Mouse (Mus musculus): ENCODE results near the gene Fat2. TPM values are rescaled to one million over a fixed set of nuclear protein-coding genes. Genes with fewer than 3 reads are reported as not detected.

Gene Fat2
- polyA plus RNA-seq (2015; fragmentation: Illumina TruSeq; extraction: RNeasy Lipid Tissue Mini Kit (QIAGEN cat#74804); ENCODE audit: insufficient read depth, low replicate concordance): 0.04 TPM

GRCm38 (mm10) chr11:55336101-55336891 lies at the start of gene Fat2:
Gene Fat2 (minus strand): TSS chr11:55336564.

GRCm38 (mm10) chr11:55204159-55204596 lies 132.2 kb downstream of the Fat2 start, which contains the start of gene Slc36a1:
Gene Slc36a1 (plus strand): TSS chr11:55204350.

Other genes with a start within 250 kb of the Fat2 start
- gene Gm2a, start 238.4 kb downstream of the Fat2 start, polyA plus RNA-seq (2015; fragmentation: Illumina TruSeq; extraction: RNeasy Lipid Tissue Mini Kit (QIAGEN cat#74804); ENCODE audit: insufficient read depth, low replicate concordance): 141 TPM
- 0.30 TPM for gene Slc36a3, start 184.9 kb downstream of the Fat2 start, polyA plus RNA-seq (2015; fragmentation: Illumina TruSeq; extraction: RNeasy Lipid Tissue Mini Kit (QIAGEN cat#74804); ENCODE audit: insufficient read depth, low replicate concordance)
- gene Slc36a2, start 151.5 kb downstream of the Fat2 start, polyA plus RNA-seq (2015; fragmentation: Illumina TruSeq; extraction: RNeasy Lipid Tissue Mini Kit (QIAGEN cat#74804); ENCODE audit: insufficient read depth, low replicate concordance): 9.7 TPM
- 16.2 TPM for gene Slc36a1, start 132.2 kb downstream of the Fat2 start, polyA plus RNA-seq (2015; fragmentation: Illumina TruSeq; extraction: RNeasy Lipid Tissue Mini Kit (QIAGEN cat#74804); ENCODE audit: insufficient read depth, low replicate concordance)
- gene Sparc, start 86.6 kb upstream of the Fat2 start, polyA plus RNA-seq (2015; fragmentation: Illumina TruSeq; extraction: RNeasy Lipid Tissue Mini Kit (QIAGEN cat#74804); ENCODE audit: insufficient read depth, low replicate concordance): 278 TPM
- gene Atox1, start 124.7 kb upstream of the Fat2 start, polyA plus RNA-seq (2015; fragmentation: Illumina TruSeq; extraction: RNeasy Lipid Tissue Mini Kit (QIAGEN cat#74804); ENCODE audit: insufficient read depth, low replicate concordance): 89.3 TPM
- gene G3bp1, start 133.1 kb upstream of the Fat2 start, polyA plus RNA-seq (2015; fragmentation: Illumina TruSeq; extraction: RNeasy Lipid Tissue Mini Kit (QIAGEN cat#74804); ENCODE audit: insufficient read depth, low replicate concordance): 65.2 TPM